8 mouse cellular contexts compared by ENCODE assay signal in the genomic region with DNA sequence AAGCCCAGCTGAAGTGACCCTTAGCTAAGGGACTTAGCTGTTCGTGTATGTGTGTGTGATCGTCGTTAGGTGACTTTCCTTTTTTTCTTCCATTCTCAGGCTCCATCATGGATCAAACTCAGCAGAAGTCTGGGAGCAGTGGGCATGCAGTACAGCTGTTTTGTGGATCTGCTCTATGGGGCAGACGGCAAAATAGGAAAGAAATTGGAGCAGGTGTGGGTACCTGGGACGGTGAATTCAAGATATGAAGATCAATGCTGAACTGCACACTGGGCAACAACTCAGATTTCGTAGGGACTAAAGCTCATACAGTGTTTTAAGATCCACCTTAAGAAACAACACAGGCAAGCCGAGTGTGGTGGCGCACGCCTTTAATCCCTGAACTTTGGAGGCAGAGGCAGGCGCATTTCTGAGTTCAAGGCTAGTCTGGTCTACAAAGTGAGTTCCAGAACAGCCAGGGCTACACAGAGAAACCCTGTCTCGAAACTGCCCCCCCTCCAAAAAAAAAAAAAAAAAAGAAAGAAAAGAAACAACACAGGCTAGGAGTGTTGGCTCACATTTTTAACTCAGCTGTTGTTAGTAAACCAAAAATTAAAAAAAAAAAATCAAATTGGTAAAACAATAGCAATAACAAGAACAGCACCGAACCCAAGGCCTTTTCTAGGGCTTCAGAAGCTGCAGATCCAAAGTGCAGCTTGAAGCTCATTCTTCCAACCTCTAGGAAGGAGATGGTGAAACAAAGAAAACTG. TPM values are rescaled to one million over a fixed set of nuclear protein-coding genes. Genes with fewer than 3 reads are reported as not detected.
DNase-seq lines count a peak whose midpoint lies in the region; ATAC-seq lines count a peak whose summit lies in the region.

No protein-coding gene starts in this region.

- H3K4me2 ChIP-seq in embryonic facial prominence, embryonic 11.5 days (ENCODE audit: low read depth, low read length), result peak overlapping the region; percentile 21; the same call in 1 of the 2 replicates
- peak overlapping the region; percentile 49 for H3K4me2 ChIP-seq in hindbrain, embryonic 13.5 days
- H3K4me2 ChIP-seq in midbrain, embryonic 11.5 days, result peak overlapping the region; percentile 33; the same call in 1 of the 2 replicates

- no peaks in the 10 kb centered on the region for H3K9me3 ChIP-seq in embryonic facial prominence, embryonic 11.5 days (replicated peaks; ENCODE audit: control insufficient read depth, low read length)
- H3K9me3 ChIP-seq in hindbrain, embryonic 13.5 days, result no peaks in the 10 kb centered on the region
- H3K9me3 ChIP-seq in midbrain, embryonic 11.5 days (ENCODE audit: control insufficient read depth, low read length), result no peaks in the 10 kb centered on the region

- ATAC-seq in embryonic facial prominence, embryonic 11.5 days (replicated peaks; ENCODE audit: insufficient number of reproducible peaks, low FRiP score, low TSS enrichment, low read depth), result no peak
- ATAC-seq in hindbrain, embryonic 13.5 days (ENCODE audit: low FRiP score), result no peak; the same call in 1 of the 2 replicates
- ATAC-seq in midbrain, embryonic 11.5 days (ENCODE audit: low FRiP score), result no peak; the same call in 1 of the 2 replicates

- peak overlapping the region; percentile 46 for H3K9ac ChIP-seq in embryonic facial prominence, embryonic 11.5 days (replicated peaks; ENCODE audit: low read length)
- H3K9ac ChIP-seq in hindbrain, embryonic 13.5 days, result peak overlapping the region; percentile 59; the same call in 1 of the 2 replicates
- H3K9ac ChIP-seq in midbrain, embryonic 11.5 days (ENCODE audit: low read length), result peak overlapping the region; percentile 83

- WGBS in embryonic facial prominence, embryonic 11.5 days, result 84% methylated on average over 12 of the region's 12 CpGs
- WGBS in hindbrain, embryonic 13.5 days, result 82% methylated on average over 12 of the region's 12 CpGs
- 84% methylated on average over 12 of the region's 12 CpGs for WGBS in midbrain, embryonic 11.5 days

- DNase-seq in kidney, adult 11 months, result peak; percentile 21
- DNase-seq in kidney, postnatal 10 days, result no peak
- no peak for DNase-seq in embryonic facial prominence, embryonic 11.5 days (ENCODE audit: low spot score)
- DNase-seq in midbrain, embryonic 11.5 days (ENCODE audit: low spot score, missing footprints), result no peak
- no peak for DNase-seq in right cerebral cortex, adult 18-20 months
- no peak for DNase-seq in left cerebral cortex, postnatal 14 days (ENCODE audit: low spot score in 2 of 2)
- no peak for DNase-seq in right cerebral cortex, postnatal 25 days

- H3K27me3 ChIP-seq in embryonic facial prominence, embryonic 11.5 days (ENCODE audit: control insufficient read depth, insufficient read depth, low read length), result no peaks in the 10 kb centered on the region
- H3K27me3 ChIP-seq in hindbrain, embryonic 13.5 days, result no peaks in the 10 kb centered on the region
- H3K27me3 ChIP-seq in midbrain, embryonic 11.5 days (ENCODE audit: control insufficient read depth, insufficient read depth, low read length), result no peaks in the 10 kb centered on the region

- peak overlapping the region; percentile 58; the same call in 1 of the 2 replicates for H3K4me3 ChIP-seq in embryonic facial prominence, embryonic 11.5 days (ENCODE audit: low read depth, low read length)
- peak overlapping the region; percentile 74 for H3K4me3 ChIP-seq in hindbrain, embryonic 13.5 days
- H3K4me3 ChIP-seq in midbrain, embryonic 11.5 days (ENCODE audit: low read depth, low read length), result peak overlapping the region; percentile 18

- intact Hi-C loops in left cerebral cortex, postnatal 14 days (cut with DNase I), result no loop called here

- no peak overlapping the region for H3K27ac ChIP-seq in embryonic facial prominence, embryonic 11.5 days (replicated peaks; ENCODE audit: low read depth, low read length)
- H3K27ac ChIP-seq in hindbrain, embryonic 13.5 days, result 0 out of 2 replicates have a peak overlapping the region, but pooled peaks have one; percentile 5
- no peak overlapping the region for H3K27ac ChIP-seq in midbrain, embryonic 11.5 days (ENCODE audit: low read depth, low read length)

- no peaks in the 10 kb centered on the region for H3K36me3 ChIP-seq in embryonic facial prominence, embryonic 11.5 days (replicated peaks; ENCODE audit: control insufficient read depth, insufficient read depth, low read depth, low read length)
- H3K36me3 ChIP-seq in hindbrain, embryonic 13.5 days, result no peaks in the 10 kb centered on the region
- no peaks in the 10 kb centered on the region for H3K36me3 ChIP-seq in midbrain, embryonic 11.5 days (ENCODE audit: control insufficient read depth, insufficient read depth, low read length)

- no peaks in the 10 kb centered on the region for H3K4me1 ChIP-seq in embryonic facial prominence, embryonic 11.5 days (ENCODE audit: control insufficient read depth, insufficient read depth, low read length)
- peaks cover 12% of the 10 kb centered on the region for H3K4me1 ChIP-seq in hindbrain, embryonic 13.5 days (replicated peaks)
- peaks cover 5% of the 10 kb centered on the region; the same call in 1 of the 2 replicates for H3K4me1 ChIP-seq in midbrain, embryonic 11.5 days (ENCODE audit: control insufficient read depth, insufficient read depth, low read length)

RNA-seq across cellular contexts. Expression of gene Vrk1, which starts 0.7 kb away (rescaled TPM):
- 105 and 115 TPM in 2 replicates for polyA plus RNA-seq in embryonic facial prominence, embryonic 11.5 days (2014; fragmentation: Nextera tagmentation; extraction: Ambion mirVana)
- 40.3 and 40.7 TPM in 2 replicates for polyA plus RNA-seq in hindbrain, embryonic 13.5 days (2015; fragmentation: Nextera tagmentation; extraction: Ambion mirVana)
- 98.0 and 106 TPM in 2 replicates for polyA plus RNA-seq in midbrain, embryonic 11.5 days (2014; fragmentation: Nextera tagmentation; extraction: Ambion mirVana)
- 10 to 100 TPM; 12.4 to 14.9 TPM for total RNA-seq in left cerebral cortex, postnatal 14 days (2021)

Comparison
In these comparisons a context has a peak if more than half of its experiments do, and no peak if none do; other contexts are left out.
1. H3K4me3 ChIP-seq: peak in every context shown above with its lines; median percentile 74 in hindbrain, embryonic 13.5 days; 58 in embryonic facial prominence, embryonic 11.5 days; 18 in midbrain, embryonic 11.5 days.